Mouse (Mus musculus) adrenal gland, postnatal 4 days (tissue): ENCODE measurements around the gene Zfp524. TPM values are rescaled to one million over a fixed set of nuclear protein-coding genes. Genes with fewer than 3 reads are reported as not detected.
A peak's percentile ranks its signal among the peaks of the same experiment; 100 is the strongest.
"Not testable (repeated sequence)": the region's sequence is repeated elsewhere in the genome, so short reads cannot be mapped to it uniquely, and the experiment has no call there.

Experiments
- DNase-seq, 2 experiments: peaks; one replicate each; pipeline ENCODE4 v3.0.0; 2021 to 2022; ENCODE audit warnings: low spot score in 2 of 2, mixed read lengths in 2 of 2
- long read RNA-seq, 2 experiments: library from polyadenylated mRNA; stranded (forward); transcript quantifications; one replicate each; pipeline ENCODE4 v2.0.0; 2021
- total RNA-seq, 2 experiments: library from RNA; stranded (reverse); gene quantifications; 2 replicates each; pipeline ENCODE4 v1.2.3; 2021

Gene Zfp524
- 10 to 100 TPM; 10.6 to 11.1 TPM for total RNA-seq
- long read RNA-seq, experiment 1, transcript Zfp524-201 (2 exons, 1,142 nt) = major isoform, 10 of 11 reads
- long read RNA-seq, experiment 1, partial matches to known transcripts = 0 of 11 reads
- long read RNA-seq, experiment 1, other reads (novel, unspliced or antisense) = 1 of 11 reads
- long read RNA-seq, experiment 2, transcript Zfp524-201 (2 exons, 1,142 nt) = major isoform, 6 of 7 reads
- long read RNA-seq, experiment 2, partial matches to known transcripts = 0 of 7 reads
- long read RNA-seq, experiment 2, other reads (novel, unspliced or antisense) = 1 of 7 reads

GRCm38 (mm10) chr7:5014251-5015117, at the start of gene Zfp524, which contains the start of gene Fiz1:
TSS of gene Zfp524 (plus strand) at chr7:5014415.
TSS of gene Fiz1 (minus strand) at chr7:5014697.
- peak; percentile 91 to 92 for DNase-seq

- no peak for DNase-seq
These were observed 49.2 kb upstream of the Zfp524 start for GRCm38 (mm10) chr7:4964988-4965387.

GRCm38 (mm10) chr7:4971068-4971467, 43.1 kb upstream of the Zfp524 start, which contains the start of gene Sbk3:
TSS of gene Sbk3 (minus strand) at chr7:4971168.
- DNase-seq = no peak

GRCm38 (mm10) chr7:4971710-4972109, 42.5 kb upstream of the Zfp524 start:
- no peak for DNase-seq

- peak in 1 of 2 experiments; percentile 32 for DNase-seq
These were observed 41.7 kb upstream of the Zfp524 start for GRCm38 (mm10) chr7:4972321-4973047.

GRCm38 (mm10) chr7:4975455-4975854, 38.8 kb upstream of the Zfp524 start:
- DNase-seq = no peak

- DNase-seq = no peak
These were observed 37.4 kb upstream of the Zfp524 start for GRCm38 (mm10) chr7:4976832-4977231.

GRCm38 (mm10) chr7:4988250-4988649, 26.0 kb upstream of the Zfp524 start:
- DNase-seq = no peak

GRCm38 (mm10) chr7:4993347-4993998, 20.7 kb upstream of the Zfp524 start:
- DNase-seq = no peak

- no peak for DNase-seq
These were observed 20.0 kb upstream of the Zfp524 start for GRCm38 (mm10) chr7:4993999-4994788.

GRCm38 (mm10) chr7:4995268-4996002, 18.8 kb upstream of the Zfp524 start:
- DNase-seq = no peak

- peak; percentile 90 for DNase-seq
These were observed 18.0 kb upstream of the Zfp524 start, which contains the start of gene Zfp579 for GRCm38 (mm10) chr7:4996003-4996895. TSS of gene Zfp579 (minus strand) at chr7:4996158.

- no peak for DNase-seq
These were observed 17.3 kb upstream of the Zfp524 start for GRCm38 (mm10) chr7:4996934-4997333.

GRCm38 (mm10) chr7:4999876-5000275, 14.3 kb upstream of the Zfp524 start:
- no peak for DNase-seq

- not testable (repeated sequence) for DNase-seq
These were observed 11.3 kb upstream of the Zfp524 start for GRCm38 (mm10) chr7:5002876-5003275.

GRCm38 (mm10) chr7:5008229-5008628, 6.0 kb upstream of the Zfp524 start:
- DNase-seq = no peak

GRCm38 (mm10) chr7:5012681-5013513, 1.3 kb upstream of the Zfp524 start:
- no peak for DNase-seq
